ENCODE assay signal across 29 mouse cellular contexts in the genomic region with DNA sequence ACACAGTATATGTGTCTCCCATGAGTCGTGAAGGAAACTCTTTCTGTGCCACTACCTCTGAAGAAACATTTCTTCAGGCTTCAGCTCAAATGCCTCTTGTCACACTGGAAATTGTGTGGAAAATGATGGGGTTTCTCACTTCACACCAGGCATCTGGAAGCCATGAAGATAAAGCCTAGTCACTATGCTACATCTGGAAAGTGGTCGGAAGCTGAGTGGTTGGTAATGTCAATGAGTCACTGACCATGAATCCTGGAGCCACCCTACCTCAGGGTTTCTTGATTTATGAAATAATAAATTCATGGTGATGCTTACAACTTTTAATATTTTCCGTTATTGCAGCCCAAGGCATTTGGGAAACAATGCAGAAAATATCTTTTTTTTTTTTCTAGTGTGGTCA. TPM values are rescaled to one million over a fixed set of nuclear protein-coding genes. Genes with fewer than 3 reads are reported as not detected.
DNase-seq lines count a peak whose midpoint lies in the region; ATAC-seq and TF ChIP-seq lines count a peak whose summit lies in the region.
"Had no signal": no experiment of that assay in that cellular context is flagged by ENCODE, and none has a peak within 500 bp of the region (broad histone marks: within the 10 kb centered on the region; RNA-seq: fewer than 3 reads in every experiment).

No protein-coding gene starts in this region.

- WGBS in liver, embryonic 11.5 days = 83% methylated on average over 3 of the region's 3 CpGs

- H3K9me3 ChIP-seq in liver, embryonic 11.5 days (ENCODE audit: control insufficient read depth, low read length) = no peaks in the 10 kb centered on the region
- H3K9me3 ChIP-seq: embryonic facial prominence, embryonic 13.5 days; embryonic facial prominence, embryonic 15.5 days; forebrain, embryonic 13.5 days; forebrain, embryonic 15.5 days had no signal

- no peak overlapping the region for H3K4me3 ChIP-seq in left cerebral cortex, adult 2 months
- no peak overlapping the region for H3K4me3 ChIP-seq in C2C12 (ENCODE audit: insufficient read depth, poor library complexity, severe bottlenecking)
- H3K4me3 ChIP-seq in liver, embryonic 11.5 days (ENCODE audit: low read depth, low read length) = no peak overlapping the region
- H3K4me3 ChIP-seq: embryonic facial prominence, embryonic 13.5 days; embryonic facial prominence, embryonic 15.5 days; erythroblast, embryonic 14.5 days; forebrain, embryonic 13.5 days; forebrain, embryonic 15.5 days had no signal

- H3K4me1 ChIP-seq in liver, embryonic 11.5 days (replicated peaks; ENCODE audit: control insufficient read depth, insufficient read depth, low read length) = no peaks in the 10 kb centered on the region
- H3K4me1 ChIP-seq: embryonic facial prominence, embryonic 13.5 days; embryonic facial prominence, embryonic 15.5 days; forebrain, embryonic 13.5 days; forebrain, embryonic 15.5 days had no signal

- intact Hi-C loops in left cerebral cortex, adult 2 months (cut with DNase I) = loop anchor here (5.0 kb wide), 1 partner anchor 52 kb away; no protein-coding TSS in a partner anchor
- intact Hi-C loops in left cerebral cortex, postnatal 25 days (cut with DNase I) = loop anchor here (5.0 kb wide), 1 partner anchor 52 kb away; no protein-coding TSS in a partner anchor

- no peak overlapping the region for H3ac ChIP-seq in C2C12 (ENCODE audit: control insufficient read depth, insufficient read length, low read depth)

- no peaks in the 10 kb centered on the region for H3K79me3 ChIP-seq in C2C12 (ENCODE audit: low read depth)

- H3K27me3 ChIP-seq in C2C12 (ENCODE audit: control insufficient read depth, insufficient read depth, insufficient read length) = no peaks in the 10 kb centered on the region
- no peaks in the 10 kb centered on the region for H3K27me3 ChIP-seq in liver, embryonic 11.5 days (replicated peaks; ENCODE audit: control insufficient read depth, insufficient read depth, low read length)
- H3K27me3 ChIP-seq: embryonic facial prominence, embryonic 13.5 days; embryonic facial prominence, embryonic 15.5 days; forebrain, embryonic 13.5 days; forebrain, embryonic 15.5 days; Patski had no signal

- no peak for DNase-seq in left cerebral cortex, adult 2 months (ENCODE audit: extremely low spot score in 1 of 2, low spot score in 2 of 2)
- DNase-seq in left cerebral cortex, postnatal 25 days (ENCODE audit: low spot score in 2 of 2) = no peak
- peak; percentile 10 for DNase-seq in fibroblast of lung, adult 2 months (ENCODE audit: low read depth)
- no peak for DNase-seq in liver, embryonic 11.5 days (ENCODE audit: low spot score)
- no peak for DNase-seq in thymus, adult 18-20 months
- DNase-seq: adrenal gland, adult 8-10 months; adrenal gland, postnatal 14 days; adrenal gland, postnatal 36 days; B cell, adult 2 months; cerebellum, adult 18-20 months; cerebellum, adult 8-10 months; cerebellum, adult 9-11 months; cerebellum, postnatal 14 days; cerebellum, postnatal 36 days; embryo, embryonic 11 days; forebrain, postnatal 0 days had no signal

- no peak for TF ChIP-seq CTCF in left cerebral cortex, adult 2 months (IDR thresholded peaks at IDR 0.05)
- TF ChIP-seq CTCF in C2C12 (IDR thresholded peaks at IDR 0.05; ENCODE audit: control insufficient read depth, insufficient read depth, insufficient read length) = no peak

- H3K79me2 ChIP-seq in C2C12 (ENCODE audit: control insufficient read depth, insufficient read depth) = no peaks in the 10 kb centered on the region

- peak overlapping the region; percentile 59; the same call in 1 of the 2 replicates for H3K27ac ChIP-seq in left cerebral cortex, adult 2 months
- no peak overlapping the region for H3K27ac ChIP-seq in liver, embryonic 11.5 days (ENCODE audit: low read depth, low read length)
- H3K27ac ChIP-seq: embryonic facial prominence, embryonic 13.5 days; embryonic facial prominence, embryonic 15.5 days; forebrain, embryonic 13.5 days; forebrain, embryonic 15.5 days had no signal

- no peaks in the 10 kb centered on the region for H3K36me3 ChIP-seq in C2C12 (ENCODE audit: control insufficient read depth, insufficient read depth)
- no peaks in the 10 kb centered on the region for H3K36me3 ChIP-seq in liver, embryonic 11.5 days (ENCODE audit: control insufficient read depth, insufficient read depth, low read length)
- H3K36me3 ChIP-seq: embryonic facial prominence, embryonic 13.5 days; embryonic facial prominence, embryonic 15.5 days; forebrain, embryonic 15.5 days had no signal

- ATAC-seq in liver, embryonic 11.5 days (replicated peaks; ENCODE audit: low FRiP score) = no peak
- ATAC-seq: activated CD4-positive, CD25-positive, alpha-beta regulatory T cell, adult 4 months; forebrain, embryonic 13.5 days; forebrain, embryonic 15.5 days; forebrain, postnatal 0 days; Patski had no signal

- no peak overlapping the region for H3K4me2 ChIP-seq in liver, embryonic 11.5 days
- H3K4me2 ChIP-seq: embryonic facial prominence, embryonic 13.5 days; embryonic facial prominence, embryonic 15.5 days; forebrain, embryonic 13.5 days; forebrain, embryonic 15.5 days had no signal

- no peak overlapping the region for H3K9ac ChIP-seq in liver, embryonic 11.5 days (ENCODE audit: low read depth, low read length)
- H3K9ac ChIP-seq: embryonic facial prominence, embryonic 13.5 days; embryonic facial prominence, embryonic 15.5 days; forebrain, embryonic 13.5 days; forebrain, embryonic 15.5 days; forebrain, postnatal 0 days had no signal

TF ChIP-seq in C2C12, 6 proteins besides CTCF, POLR2A, EP300 and RAD21:
- TF ChIP-seq CEBPB (IDR thresholded peaks at IDR 0.05; ENCODE audit: low read depth) (no peak), FOSL1 (IDR thresholded peaks at IDR 0.05; ENCODE audit: insufficient read depth, low read length, poor library complexity, severe bottlenecking) (peak; percentile 76)

RNA-seq across cellular contexts. Expression of a gene that starts 51.5 kb away (rescaled TPM):
- not detected for total RNA-seq in left cerebral cortex, adult 2 months (2021)
- total RNA-seq in left cerebral cortex, postnatal 25 days (2021) = not detected
- polyA plus RNA-seq in C2C12 (2012; fragmentation: generic; extraction: Trizol) = not detected
- polyA plus RNA-seq in liver, embryonic 11.5 days (2014; fragmentation: Nextera tagmentation; extraction: Ambion mirVana) = 4.3 and 5.6 TPM in 2 replicates
- total RNA-seq: common myeloid progenitor, adult 5-6 weeks; ES-E14; forebrain, postnatal 0 days; MEL had no signal
- polyA plus RNA-seq: activated CD4-positive, CD25-positive, alpha-beta regulatory T cell, adult 4 months; embryonic facial prominence, embryonic 11.5 days; embryonic facial prominence, embryonic 13.5 days; embryonic facial prominence, embryonic 15.5 days; erythroblast, embryonic 14.5 days; forebrain, embryonic 11.5 days; forebrain, embryonic 13.5 days; forebrain, embryonic 15.5 days; forebrain, postnatal 0 days; Patski had no signal
